Mouse (Mus musculus): ENCODE results near the gene Kansl1l.

The Kansl1l gene

DNA sequence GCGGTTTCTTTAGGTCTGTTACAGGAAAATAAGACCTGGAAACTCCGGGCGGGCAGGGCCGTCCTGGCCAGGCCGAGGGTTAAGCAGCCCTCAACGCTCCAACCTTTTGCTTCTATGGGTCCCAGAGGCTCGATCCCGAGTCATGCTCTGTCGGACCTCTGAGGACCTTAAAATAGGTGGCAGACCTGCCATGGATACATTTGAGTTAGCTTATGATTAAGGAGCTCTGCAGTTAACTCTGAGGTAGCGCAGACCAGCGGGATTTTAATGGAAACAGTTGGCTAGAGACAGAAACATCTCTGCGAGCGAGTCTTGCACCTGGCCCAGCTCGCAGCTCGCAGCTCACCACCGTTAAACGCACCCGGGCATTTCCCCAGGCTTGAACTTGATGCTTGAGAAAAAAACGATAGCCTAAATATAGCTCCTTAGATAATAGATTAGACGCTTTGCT, 528 bp upstream of the Kansl1l start:
- DNase-seq (ENCODE audit: low read depth), result peak; percentile 18

DNA sequence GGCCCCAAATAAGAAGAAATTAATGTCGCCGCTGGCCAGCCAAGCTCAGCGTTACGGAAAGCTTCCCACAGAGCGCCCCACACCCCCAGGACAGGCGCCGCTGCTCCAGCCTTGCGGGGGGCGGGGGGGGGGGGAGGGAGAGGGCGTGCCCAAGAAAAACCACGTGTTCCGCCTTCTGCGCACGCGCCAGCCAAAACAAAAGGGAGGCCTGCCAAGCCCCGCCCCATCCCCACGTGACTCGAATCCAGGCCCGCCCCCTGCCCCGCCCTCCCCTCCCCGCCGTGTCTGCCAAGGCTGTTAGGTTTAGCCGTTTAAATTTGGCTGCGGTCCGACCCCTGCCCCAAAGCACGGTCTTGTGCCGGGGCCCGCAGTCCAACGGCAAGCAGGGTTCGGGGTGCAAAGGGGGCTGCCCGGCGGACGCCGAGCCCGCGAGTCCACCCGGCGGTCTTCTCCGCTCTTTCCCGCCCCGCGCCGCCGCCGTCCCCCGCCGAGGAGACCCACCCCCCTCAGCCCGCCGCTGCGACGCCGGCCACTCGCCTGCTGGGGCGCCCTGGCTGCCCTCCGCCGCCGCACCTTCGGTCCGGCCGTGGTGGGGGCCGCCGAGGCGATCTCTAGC, 417 bp downstream of the Kansl1l start:
- DNase-seq (ENCODE audit: low read depth), result peak; percentile 75

DNA sequence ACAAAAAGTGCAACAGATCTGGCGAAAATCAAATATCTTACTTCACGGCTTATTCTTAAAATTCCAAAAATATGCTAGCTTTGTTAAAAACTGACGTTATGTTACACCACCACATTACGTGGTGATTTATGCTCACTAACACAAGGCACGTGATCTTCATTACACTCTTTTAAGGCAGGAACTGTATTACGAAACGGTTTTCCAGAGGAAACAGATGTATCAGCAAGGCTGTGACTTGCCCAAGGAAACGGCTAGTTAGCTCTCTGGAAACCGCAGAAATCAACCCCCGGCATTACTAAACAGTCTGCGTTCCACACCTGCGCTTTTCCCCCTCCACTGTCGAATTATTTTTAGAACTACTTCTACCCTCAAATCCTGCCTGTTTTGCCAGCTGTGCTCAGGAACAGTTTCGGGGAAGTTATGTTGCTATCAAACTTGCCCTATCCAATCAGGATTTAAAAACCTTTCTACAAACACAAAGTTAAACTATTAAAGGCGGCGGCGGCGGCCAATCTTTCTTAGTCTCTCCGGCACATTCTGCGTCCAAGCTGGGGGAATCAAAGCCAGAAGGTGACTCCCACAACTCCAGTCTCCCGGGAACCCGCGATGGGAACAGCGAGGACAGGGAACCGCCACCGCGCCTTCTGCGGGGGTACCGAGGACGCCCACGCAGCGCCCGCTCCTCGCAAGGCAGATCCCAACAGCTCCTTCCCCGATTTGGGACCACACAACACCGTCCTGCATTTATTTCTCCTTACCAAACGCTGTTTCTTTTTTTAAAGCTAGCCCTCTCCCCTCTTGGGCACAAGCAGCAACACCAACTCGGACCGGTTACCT, 1.2 kb downstream of the Kansl1l start:
- DNase-seq (ENCODE audit: low read depth), result peak; percentile 67

DNA sequence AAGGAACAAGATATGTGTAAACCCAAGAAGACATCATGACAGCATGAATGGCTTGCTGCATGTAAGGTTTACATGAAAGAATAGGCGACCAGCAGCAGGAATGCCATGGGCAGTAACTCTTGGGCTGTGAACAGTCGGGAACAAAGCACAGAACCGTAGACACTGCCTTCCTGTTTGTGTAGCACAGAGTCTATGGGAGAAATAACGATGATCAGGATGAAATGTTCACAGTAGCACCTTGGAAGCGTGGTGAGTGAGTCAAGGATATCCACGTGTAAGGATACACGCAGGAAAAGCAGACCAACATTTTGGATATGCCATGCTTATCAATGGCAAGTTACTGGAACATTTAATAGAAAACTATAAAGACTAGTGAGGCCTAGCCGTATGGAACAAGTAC, 2.6 kb downstream of the Kansl1l start:
- no peak for DNase-seq (ENCODE audit: low read depth)

DNA sequence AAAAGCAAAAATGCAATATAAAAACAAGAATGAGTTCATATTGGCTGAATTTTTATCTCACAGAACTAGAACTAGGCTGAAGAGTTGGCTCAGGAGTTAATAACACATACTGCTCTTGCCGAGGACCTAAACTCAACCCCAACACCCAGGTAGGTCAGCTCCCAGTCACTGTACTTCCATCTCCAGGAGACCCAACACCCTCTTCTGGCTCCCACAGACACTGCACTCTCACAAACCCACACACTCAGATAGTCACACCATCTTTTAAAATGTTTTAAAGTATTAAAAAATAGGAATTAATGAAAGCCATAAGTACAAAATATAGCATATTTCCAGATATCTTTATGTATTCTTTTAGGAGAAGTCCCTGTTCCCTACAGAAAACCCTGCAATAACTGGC, 4.2 kb downstream of the Kansl1l start:
- no peak for DNase-seq (ENCODE audit: low read depth)

DNA sequence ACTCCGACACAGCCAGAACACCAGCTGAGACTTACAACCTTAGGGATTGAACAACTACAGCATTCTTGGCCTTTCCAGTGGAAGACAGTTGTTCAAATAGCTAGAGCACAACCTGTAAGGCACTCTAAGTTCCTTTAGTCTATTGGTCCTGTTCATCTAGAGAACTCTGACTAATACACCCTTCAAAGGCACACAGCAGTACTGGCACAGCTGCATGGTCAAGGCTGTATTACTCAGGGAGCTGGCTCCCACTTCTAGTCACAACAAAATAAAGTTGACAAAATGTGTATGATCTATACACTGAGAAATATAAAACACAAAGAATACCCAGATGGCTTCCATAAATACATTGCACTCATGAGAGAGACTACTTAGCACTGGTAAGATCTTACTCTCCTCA, 10.5 kb downstream of the Kansl1l start:
- DNase-seq (ENCODE audit: low read depth), result no peak

DNA sequence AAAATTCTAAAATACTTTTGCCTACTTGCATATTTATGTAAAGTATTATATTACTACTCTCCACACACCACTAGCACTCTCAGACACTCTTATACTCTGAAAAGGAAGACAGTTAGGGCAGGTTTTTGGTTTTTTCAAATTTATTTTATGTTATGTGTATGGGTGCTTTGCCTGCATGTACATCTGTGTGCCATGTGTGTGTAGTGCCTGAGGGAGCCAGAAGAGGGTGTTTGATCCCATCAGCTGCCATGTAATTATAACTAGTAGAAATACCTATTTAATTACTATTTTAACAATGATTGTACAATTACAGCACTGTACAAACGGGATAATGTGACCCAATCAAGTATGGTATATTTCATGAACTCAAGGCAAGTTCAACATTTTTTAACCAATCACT, 12.0 kb downstream of the Kansl1l start:
- DNase-seq (ENCODE audit: low read depth), result no peak

DNA sequence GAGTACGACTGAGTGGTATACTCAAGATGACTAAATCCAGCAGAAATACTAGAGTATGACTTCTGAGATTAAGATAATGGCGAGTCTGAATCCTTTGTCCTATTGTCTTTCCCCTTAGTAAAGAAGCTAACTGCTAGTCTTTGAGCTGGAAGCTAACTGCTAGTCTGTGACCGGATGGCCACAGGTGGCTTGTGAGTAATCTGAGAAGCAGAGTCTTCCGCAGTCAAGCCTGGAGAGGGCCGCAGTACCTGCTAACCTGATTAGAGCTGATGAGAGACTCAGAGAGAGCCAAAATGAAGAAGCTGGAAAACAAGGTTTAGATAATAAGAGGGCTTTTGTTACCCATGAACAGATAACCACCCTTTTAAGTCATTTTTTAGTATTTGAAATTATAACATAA, 12.7 kb downstream of the Kansl1l start:
- DNase-seq (ENCODE audit: low read depth), result no peak

DNA sequence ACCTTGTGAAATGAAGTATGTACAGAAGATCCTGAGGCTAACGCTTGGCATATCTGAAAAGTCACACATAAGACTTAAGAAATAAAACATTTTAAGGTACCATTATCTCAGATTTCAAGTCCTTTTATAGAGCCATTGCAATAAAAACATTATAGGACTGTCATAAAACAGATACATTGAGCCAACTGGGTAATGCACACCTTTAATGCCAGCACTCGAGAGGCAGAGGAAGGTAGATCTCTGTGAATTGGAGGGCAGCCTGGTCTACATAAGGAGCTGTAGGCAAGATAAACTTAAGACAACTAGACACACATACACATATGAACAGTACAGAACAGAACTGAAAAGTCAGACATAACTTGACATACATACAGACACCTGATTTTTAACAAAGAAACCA, 19.4 kb downstream of the Kansl1l start:
- DNase-seq (ENCODE audit: low read depth), result no peak

DNA sequence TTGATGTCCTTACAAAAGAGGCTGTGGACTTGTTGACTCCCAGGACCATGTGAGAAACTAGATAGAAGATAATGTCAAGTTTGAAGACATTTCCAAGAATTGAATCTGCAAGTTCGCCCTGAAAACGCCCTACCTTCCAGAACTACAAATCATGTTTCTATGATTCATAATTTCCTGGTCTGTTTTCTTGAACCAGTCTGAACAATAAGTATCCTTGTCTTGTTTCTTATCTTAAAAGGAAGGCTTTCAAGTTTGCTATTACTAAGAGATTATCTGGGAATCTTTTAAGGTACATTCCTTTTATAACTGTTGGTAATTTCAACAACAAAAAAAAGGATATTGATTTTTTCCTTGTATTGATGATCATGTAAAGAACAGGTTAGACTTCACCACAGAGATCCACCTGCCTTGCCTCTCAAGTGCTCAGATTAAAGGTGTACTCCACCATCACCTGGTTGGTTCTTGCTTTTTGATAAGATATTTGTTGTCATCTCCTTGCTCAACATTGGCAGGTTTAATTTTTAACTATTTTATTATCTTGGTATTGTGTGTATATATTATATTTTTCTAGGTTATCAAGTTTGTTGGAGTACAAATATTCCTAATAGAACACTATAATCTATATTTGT, 24.4 kb downstream of the Kansl1l start:
- DNase-seq (ENCODE audit: low read depth), result no peak

DNA sequence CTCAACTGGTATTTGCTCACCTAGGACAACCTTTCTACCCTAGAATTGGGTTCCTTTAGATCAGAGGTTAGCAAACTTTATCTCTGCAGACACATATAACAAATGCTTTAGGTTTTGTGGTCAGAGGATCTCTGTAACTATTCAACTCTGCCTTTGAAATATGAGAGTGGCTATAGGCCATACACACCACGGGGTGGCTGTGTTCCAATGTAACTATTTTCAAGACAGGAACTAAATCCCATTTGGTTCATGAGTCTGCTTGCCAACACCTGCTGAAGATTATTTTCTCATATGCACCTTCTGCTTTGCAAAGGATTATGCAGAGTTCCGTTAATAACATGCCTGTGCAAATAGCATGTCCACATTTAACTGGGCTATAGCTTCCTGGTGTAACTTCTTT, 35.1 kb downstream of the Kansl1l start:
- no peak for DNase-seq (ENCODE audit: low read depth)

DNA sequence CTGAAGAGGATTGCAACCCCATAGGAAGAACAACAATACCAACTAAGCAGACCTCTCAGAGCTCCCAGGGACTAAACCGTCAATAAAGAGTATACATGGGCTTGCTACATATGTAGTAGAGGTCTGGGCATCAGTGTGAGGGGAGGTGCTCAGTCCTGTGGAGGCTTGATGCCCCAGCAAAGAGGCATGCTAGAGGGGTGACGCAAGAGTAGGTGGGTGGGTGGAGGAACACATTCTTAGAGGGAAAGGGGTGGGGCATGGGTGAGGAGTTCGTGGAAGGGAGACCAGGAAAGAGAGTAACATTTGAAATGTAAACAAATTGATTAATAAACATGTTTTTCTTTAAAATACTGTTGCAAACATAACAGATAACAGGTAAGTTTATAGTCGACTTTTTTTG, 36.3 kb downstream of the Kansl1l start:
- DNase-seq (ENCODE audit: low read depth), result no peak

DNA sequence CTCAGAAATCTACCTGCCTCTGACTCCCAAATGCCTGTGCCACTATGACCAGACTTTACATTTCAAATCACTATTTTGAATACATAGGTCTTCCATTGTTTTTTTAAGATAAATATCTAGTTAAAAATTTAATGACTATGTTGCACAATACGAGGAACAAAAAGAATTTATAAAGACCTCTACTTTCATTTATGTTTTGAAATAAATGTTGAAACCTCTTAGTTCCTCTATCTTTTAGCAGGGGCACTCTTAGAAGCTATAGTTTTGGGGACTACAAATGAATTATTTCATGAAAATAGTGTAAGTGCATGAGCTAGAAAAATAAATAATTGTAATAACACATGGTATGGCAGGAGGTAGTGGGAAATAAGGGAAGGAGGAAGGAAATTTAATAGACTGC, 38.6 kb downstream of the Kansl1l start:
- DNase-seq (ENCODE audit: low read depth), result no peak

DNA sequence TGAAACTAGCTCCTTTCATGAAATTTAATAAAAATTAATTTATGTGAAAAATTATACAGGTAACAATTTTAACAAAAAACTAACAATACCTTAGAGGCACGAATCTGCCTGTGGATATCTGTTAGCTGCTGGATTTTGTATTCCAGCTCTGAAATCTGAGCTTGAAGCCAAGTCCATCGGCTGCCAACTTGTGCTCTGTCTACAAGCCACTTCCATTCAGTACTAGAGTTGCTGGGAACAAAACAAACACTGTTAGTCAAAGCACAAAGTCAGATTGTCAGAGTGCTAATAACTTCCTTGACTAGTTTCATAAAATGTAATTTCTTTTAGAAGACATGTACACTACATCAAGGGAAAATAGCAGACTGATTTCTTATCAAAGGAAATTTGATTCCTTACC, 39.5 kb downstream of the Kansl1l start:
- DNase-seq (ENCODE audit: low read depth), result no peak

DNA sequence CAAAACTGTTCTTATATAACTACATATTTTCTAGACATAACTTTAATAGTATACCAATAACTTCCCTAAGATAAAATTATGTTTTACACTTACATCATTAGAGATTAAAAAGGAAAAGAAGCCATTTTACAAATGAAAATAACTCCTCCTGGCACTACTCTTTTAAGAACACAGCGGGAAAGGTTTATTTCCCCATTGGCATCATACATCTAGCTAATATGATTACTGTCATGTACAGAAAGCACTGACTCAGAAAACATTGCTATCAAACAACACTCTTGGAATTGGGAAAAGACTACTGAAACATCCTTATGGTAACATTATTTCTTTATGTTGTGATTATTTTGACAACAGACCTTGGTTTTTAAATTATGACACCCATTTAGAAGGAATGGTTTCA, 48.6 kb downstream of the Kansl1l start:
- DNase-seq (ENCODE audit: low read depth), result no peak

DNA sequence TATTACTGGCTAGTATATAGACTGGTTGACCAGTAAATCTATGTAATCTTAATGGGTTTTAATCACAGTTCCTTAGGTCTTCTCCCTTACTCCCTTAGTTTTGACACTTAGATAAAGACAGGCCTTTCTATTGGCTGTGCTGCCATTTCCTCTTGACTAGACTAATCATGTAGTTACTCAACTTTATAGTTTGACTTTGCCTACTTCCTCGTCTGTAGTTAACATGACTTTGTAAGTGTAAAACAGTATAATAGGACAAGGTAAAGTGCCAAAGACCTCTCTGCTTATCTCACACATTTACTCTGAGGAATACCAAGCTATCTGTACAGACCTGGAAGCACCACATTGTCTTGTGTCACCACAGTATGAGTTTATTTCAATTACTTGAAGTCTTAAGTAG, 86.8 kb downstream of the Kansl1l start:
- DNase-seq (ENCODE audit: low read depth), result no peak

DNA sequence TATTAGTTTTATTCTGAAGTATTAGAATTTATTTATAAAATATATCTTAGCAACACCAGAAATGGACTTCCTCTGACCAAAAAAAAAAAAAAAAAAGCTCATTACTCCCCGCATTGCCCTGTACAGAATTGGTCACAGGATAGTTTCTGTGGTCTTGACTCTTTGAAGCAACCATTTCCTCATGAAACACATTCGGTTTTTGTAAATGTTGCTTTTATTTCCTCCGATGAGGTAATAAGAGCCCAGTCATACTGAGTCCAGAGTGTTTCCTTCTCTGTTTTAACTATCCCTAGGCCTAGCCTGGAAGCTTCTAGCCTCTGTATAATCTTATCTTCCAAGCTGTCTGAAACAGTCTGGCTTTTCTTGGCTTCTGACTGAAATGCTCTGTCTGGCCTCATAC, 104.5 kb downstream of the Kansl1l start:
- DNase-seq (ENCODE audit: low read depth), result no peak

DNA sequence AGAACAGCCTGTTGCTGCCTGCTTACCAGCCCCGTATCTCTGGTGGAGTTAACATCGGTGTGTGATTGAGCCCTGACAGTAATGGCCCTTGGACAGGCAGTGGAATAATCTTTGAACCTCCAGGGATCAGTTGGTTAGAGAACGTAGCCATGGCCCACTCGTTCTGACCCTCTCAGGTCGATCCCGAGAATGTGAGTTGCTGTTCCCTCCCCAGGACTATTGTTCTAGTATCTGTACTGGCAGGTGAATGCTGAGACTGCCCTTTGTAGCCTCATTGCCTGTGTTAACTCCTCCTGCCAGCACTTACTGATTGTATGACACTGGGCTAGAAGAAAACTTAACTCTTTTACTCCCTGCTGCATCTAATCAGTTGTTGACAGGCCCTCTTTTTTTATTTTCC, 112.8 kb downstream of the Kansl1l start:
- DNase-seq (ENCODE audit: low read depth), result no peak

DNA sequence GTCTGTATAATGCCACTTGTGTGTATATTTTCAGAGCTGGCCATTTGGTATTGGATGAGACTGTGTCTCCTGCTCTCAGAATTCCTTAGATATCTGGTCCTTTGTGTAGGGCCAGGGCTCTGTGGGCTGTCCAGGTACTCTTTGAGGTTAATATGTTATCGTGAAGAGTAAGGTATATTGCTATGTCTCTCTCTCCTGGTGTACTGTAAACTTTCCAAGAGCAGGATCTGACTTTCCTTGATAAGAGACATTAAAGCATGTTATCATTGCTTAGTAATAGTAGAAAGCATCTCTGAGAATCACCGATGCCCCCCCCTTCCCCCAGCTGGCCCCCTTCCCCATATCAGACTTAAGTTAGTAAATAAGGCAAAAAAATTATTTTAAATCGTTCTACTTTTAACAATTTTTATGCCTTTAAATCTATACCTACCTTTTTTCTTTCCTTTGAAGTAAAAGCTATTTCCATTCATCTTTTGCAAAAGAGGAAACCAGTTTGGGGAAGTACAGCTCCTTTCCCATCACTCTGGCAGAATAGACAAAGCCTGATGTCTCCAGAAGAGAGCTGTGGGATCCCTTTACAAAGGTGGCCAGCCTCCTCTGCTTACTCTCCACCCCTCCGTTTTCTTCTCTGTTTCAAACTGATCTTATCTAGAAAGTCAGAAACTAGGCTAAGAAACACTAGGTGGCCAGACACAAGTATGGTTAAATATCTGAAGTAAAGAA, 114.6 kb downstream of the Kansl1l start:
- no peak for DNase-seq (ENCODE audit: low read depth)

DNA sequence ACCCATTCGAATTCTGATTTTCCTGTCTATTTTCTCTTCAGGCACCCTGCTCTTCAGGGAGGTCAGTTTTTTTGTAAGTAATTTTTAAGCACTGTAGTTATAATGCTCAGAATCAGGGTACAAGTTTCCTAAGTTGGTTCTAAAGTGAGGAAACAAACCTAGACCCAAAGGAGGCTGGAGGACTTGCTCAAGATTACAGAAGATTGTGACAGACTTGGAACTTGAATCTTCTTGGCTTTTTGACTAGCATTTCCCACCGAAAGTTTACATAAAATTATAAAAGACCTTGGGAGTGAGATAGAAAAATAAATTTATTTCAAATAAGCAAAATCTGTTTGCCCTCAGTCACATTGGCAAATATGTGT, 115.8 kb downstream of the Kansl1l start:
- DNase-seq (ENCODE audit: low read depth), result no peak

DNA sequence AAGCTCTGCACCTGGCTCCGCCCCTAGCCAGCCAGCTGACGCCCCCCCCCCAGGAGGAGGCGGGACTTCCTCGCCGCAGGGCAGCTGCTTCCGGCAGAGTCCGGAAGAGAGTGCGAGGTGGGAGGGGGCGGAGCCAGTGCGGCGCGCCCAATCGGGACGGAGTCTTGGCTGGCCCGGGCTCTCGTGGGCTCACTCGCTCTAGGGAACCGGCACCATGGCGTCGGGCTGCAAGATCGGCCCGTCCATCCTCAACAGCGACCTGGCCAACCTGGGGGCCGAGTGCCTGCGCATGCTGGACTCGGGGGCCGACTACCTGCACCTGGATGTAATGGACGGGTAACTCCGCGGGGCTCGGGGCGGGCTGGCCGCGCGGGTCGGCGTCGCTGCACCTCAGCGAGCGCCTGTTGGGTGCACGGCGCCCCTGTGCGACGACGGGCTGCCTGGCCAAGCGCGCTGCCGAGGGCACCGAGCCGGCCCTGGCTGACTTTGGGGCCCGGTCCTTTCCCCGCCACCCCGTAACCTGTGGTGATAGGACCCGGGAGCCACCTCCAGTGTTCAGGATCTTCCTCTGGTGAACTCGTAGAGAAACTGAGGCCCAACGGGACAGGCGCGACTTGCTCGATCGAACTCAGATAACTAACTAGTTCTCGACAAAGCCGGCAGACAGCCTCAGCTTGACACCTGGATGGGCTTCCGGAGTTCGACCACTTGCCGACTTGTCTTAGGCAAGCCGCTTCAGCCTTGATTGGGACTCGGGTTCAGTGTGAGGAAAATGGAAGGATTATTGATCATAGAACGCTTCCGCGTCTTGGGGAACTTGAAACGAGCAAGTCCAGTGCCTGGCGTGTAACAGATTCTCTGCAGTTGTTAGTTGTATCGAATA, 116.4 kb downstream of the Kansl1l start, which contains the start of gene Rpe:
Gene Rpe, plus strand, starts transcription at position 139 of the 883 bp plus-strand sequence.
- peak; percentile 81 for DNase-seq (ENCODE audit: low read depth)
